Mouse (Mus musculus) testis, adult 2 months (tissue): ENCODE data around the gene Ifrd1.

Source experiments
- CTCF ChIP-seq: fragments of 200-500 bp; IDR thresholded peaks from 2 replicates; pipeline ENCODE4 v1.5.1; 2012; ENCODE audit warnings: low read depth, mild to moderate bottlenecking, inconsistent platforms, low read length, moderate library complexity; ENCODE audit not compliant: control insufficient read depth, insufficient read depth, insufficient replicate concordance
- POLR2A ChIP-seq: fragments of 200-500 bp; IDR thresholded peaks from 2 replicates; pipeline ENCODE4 v1.6.1; 2012; ENCODE audit warnings: low read depth, mild to moderate bottlenecking, inconsistent platforms, low read length, moderate library complexity; ENCODE audit not compliant: control insufficient read depth

DNA sequence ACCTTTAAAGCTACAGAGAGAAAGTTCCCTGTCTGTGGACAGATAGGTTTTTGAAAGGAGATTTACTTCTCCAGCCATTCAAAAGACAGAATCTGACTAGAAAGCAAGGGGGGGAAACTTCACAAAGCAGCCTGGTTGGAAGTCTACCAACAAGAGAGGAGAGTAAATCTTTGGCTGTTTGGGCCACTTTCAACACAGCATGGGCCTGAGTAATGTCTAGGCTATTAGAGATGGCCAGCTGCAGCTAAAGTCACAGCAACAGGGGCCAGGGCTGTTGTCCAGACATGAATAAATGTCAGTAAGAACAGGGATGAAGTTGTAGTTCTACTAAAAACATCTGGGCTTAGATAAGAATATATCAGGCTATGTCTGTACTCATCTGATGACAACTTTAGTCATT lies 2.0 kb upstream of the Ifrd1 start:
- TF ChIP-seq CTCF (no peak), POLR2A (no peak)
